Mouse (Mus musculus): Measurements from ENCODE around the gene Fam104a. TPM values are rescaled to one million over a fixed set of nuclear protein-coding genes. Genes with fewer than 3 reads are reported as not detected.

Fam104a gene
- total RNA-seq, 2 experiments from 2014 or later = 28.3 to 31.6 TPM

DNA sequence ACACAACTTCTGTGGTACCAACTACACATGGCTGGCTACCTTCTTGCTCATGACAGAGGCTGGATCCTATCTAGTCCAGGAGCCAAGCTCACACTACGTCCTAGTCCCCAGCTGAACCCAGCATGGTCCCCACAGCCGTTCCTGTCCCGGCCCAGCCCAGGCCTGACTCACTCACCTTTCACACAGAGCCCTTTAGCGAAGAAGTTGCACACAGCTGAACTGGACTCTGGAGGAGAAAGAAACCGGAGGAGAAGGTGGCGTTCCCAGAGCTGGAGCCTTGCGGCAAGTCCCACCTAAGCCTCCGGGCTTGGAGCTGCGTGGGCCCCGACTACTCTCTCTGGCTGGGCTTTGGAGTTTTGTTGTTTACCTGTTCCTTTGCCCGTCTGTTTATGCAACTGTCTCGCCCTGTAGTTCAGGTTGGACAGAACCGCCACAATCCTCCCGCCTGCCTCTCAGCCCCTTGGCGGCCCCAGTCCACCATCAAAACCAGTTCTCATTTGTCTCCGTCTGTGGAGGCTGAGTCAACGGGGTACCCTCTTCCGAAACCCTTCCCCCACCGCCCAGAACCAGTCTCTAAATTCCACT lies 24.8 kb upstream of the Fam104a start:
- intact Hi-C loops (cut with DNase I) = loop anchor here (10.0 kb wide), 1 partner anchor 926 kb away; no protein-coding TSS in a partner anchor
- no peak for DNase-seq (ENCODE audit: low spot score in 2 of 2)

DNA sequence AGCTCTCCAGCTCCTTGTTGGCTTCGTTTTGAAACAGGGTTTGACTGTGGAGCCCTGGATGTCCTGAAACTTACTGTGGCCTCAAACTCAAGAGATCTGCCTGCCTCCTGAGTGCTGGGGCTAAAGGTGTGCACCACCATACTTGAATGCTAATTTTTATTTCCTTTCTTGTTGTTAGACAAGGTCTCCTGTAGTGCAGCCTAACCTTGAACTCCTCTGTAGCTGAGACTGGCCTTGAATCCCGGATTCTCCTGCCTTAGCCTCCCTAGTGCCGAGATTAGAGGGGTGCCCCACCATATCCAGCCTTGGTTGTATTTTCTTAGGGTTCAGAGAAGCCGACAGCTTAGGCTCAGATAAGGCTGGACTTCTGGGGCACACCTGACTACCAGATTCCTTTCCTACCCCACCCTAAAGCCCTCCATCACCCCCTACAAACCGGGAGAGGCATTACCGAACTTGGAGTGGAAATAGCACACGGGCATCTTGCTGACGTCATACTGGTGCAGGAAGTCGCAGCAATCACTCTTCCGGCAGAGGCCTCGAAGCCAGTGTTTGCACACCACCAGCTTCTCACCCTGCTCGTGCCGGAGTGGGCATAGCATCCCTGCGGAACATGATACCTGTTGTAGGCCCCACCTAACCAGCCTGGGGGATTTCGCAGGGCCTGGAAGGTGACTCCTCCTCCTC lies 22.2 kb upstream of the Fam104a start:
- intact Hi-C loops (cut with DNase I) = loop anchor here (10.0 kb wide), 1 partner anchor 929 kb away; no protein-coding TSS in a partner anchor

DNA sequence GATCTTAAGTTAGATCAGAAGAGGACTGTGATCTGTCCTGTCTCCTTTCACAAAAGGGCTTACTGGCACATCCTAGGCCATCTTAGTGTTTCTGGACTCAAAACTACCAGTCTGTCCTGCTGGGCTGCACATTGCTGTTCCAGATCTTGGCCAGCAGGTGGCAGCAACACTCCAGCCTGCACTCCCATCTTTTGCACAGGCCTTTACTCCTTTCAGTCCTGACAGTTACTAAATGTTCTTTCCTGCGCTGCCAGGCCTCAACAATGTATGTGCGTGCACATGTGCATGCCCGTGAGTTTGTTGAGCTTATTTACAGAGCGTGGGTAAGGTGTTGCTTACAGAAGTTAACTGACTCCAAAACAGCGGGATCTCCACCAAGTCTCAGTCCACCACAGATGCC lies 19.8 kb upstream of the Fam104a start:
- intact Hi-C loops (cut with DNase I) = loop anchor here (1.0 to 10.0 kb wide), 3 partner anchors 49 to 931 kb away; partner anchors contain the start of gene Cdc42ep4
- DNase-seq (ENCODE audit: low spot score in 2 of 2) = peak; percentile 74 to 83

More for the DNA sequence above, 22.2 kb upstream of the Fam104a start:
- no peak for DNase-seq (ENCODE audit: low spot score in 2 of 2)

DNA sequence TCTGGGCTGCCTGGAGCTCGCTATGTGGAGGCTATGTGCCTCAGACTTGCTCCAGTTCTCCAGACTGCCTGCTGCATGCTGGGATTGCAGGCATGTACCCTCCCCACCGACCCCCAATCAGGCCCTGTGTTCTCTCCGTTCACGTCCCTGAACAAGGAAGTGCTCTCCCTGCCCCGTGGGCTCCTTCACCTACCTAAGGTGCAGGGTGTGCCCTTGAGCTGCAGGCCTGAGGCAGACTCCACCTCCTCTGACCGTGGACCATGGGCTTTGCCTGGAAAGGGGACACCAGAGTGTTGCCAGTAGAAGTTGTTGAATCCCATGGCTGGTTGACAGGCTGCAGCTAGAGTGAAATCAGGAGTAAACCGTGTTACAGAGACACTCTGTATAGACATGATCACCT lies 15.7 kb upstream of the Fam104a start:
- intact Hi-C loops (cut with DNase I) = loop anchor here (5.0 to 10.0 kb wide), 2 partner anchors 53 to 935 kb away; partner anchors contain the start of gene Cdc42ep4
- no peak for DNase-seq (ENCODE audit: low spot score in 2 of 2)

DNA sequence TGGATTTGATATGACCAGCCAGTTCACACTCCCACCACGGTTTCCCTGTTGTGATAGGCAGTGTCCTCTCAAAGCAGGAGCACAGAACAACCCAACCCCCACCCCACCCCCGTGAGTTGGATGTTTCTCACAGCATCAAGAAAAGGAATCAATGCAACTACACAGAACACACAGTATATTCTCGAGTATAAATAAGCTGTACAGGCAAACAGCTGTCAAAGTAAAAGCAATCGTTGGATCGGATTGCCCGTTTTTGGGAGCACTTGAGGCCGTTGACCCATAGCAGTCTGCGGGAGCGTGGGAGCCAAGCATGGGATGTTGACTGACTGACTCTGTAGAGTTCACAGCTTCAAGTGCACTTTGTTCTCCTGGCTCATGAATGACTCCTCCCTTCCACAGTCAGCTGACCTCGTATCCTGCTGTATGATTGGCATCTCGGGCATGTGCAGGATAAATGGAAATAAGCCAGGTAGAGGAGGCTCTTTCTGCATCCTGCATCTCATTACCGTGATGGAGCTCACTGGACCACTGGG lies 14.1 kb upstream of the Fam104a start:
- no peak for DNase-seq (ENCODE audit: low spot score in 2 of 2)
- intact Hi-C loops (cut with DNase I) = no loop called here

- intact Hi-C loops (cut with DNase I) = no loop called here
- DNase-seq (ENCODE audit: low spot score in 2 of 2) = no peak
These were observed 13.6 kb upstream of the Fam104a start for GRCm38 (mm10) chr11:113697571-113697970.

GRCm38 (mm10) chr11:113691851-113692250 lies 7.9 kb upstream of the Fam104a start:
- intact Hi-C loops (cut with DNase I) = no loop called here
- DNase-seq (ENCODE audit: low spot score in 2 of 2) = no peak

DNA sequence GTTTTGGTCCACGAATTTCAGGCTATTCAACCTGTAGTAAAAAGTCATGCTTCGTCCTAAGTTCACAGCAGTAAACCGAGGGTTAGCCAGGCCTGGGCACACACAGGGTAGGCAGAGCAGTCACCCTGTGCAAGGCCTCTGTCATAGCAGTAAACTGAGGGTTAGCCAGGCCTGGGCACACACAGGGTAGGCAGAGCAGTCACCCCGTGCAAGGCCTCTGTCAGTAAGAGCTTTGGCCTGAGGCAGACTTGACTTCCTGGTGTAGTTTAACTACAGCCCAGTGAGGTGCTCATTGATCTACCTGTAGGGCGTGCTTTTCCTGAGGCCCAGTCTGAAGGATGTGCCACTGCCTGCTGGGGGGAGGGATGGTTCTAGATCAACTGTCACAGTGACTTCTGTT lies 7.4 kb upstream of the Fam104a start:
- no peak for DNase-seq (ENCODE audit: low spot score in 2 of 2)
- intact Hi-C loops (cut with DNase I) = no loop called here

DNA sequence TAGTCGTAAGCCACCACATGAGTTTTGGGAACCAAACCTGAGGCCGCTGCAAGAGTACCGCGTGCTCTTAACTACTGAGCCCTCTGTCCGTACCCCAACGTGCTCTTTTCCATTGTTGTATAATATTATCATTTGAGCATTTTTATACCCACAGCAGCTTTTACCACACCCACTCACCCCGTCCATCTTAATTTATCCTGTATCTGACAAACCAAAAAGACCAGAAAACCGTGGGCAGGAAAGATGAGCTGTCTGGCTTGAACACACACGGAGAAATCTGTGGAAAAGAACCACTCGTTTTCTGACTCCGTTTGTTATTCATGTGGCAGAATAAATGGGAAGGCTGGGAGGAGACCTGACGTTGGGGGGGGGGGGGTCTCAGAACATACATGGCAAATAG lies 6.6 kb upstream of the Fam104a start:
- intact Hi-C loops (cut with DNase I) = no loop called here
- DNase-seq (ENCODE audit: low spot score in 2 of 2) = no peak

GRCm38 (mm10) chr11:113687031-113687430 lies 3.1 kb upstream of the Fam104a start:
- DNase-seq (ENCODE audit: low spot score in 2 of 2) = no peak
- intact Hi-C loops (cut with DNase I) = no loop called here

DNA sequence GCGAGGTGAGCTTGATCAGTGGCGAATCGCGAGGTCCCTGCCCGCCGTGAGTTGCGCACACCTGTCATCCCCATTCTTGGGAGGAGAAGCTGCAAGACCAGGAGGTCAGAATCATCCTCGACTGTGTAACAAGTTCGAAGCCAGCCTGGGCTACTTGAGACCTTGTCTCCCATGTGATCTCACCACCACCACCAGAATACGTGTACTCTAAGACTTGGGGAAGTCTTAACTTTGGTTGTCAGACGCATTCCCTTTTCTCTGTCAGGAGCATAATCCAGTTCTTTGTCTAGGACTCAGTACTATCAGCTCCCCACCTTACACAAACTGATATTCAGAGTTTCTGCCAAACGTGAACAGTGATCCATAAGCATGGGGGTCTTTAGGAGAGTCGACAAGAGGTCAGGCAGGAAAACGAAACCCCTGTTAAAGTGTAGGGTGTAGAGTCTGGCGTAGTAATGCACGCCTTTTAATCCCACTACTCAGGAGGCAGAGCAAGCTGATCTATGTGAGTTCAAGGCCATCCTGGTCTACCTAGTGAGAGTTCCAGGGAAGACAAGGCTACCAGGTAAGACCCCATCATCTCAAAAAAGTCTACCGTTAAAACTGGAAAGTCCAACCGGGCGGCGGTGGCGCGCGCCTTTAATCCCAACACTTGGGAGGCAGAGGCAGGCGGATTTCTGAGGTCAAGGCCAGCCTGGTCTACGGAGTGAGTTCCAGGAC lies 912 bp upstream of the Fam104a start:
- intact Hi-C loops (cut with DNase I) = loop anchor here (2.0 kb wide), 1 partner anchor 36 kb away; the partner anchor contains the start of gene Cog1
- DNase-seq (ENCODE audit: low spot score in 2 of 2) = no peak

DNA sequence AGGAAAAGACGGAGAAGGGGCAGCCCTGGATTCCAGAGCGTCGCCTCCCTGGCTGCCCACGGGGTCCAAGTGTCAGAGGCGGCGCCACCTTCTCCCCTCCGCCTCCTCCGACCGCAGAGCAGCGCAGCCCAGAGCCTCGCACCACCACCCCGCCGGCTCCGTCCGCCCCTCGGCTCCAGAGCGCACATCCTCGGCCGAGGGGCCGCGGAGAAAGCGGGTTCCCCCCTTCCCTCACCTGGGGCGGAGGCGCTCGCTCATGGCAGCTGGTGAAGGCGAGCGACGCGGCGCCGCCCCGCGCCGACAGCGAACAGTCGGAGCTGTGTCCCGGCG lies 363 bp downstream of the Fam104a start:
- DNase-seq (ENCODE audit: low spot score in 2 of 2) = no peak
- intact Hi-C loops (cut with DNase I) = no loop called here

DNA sequence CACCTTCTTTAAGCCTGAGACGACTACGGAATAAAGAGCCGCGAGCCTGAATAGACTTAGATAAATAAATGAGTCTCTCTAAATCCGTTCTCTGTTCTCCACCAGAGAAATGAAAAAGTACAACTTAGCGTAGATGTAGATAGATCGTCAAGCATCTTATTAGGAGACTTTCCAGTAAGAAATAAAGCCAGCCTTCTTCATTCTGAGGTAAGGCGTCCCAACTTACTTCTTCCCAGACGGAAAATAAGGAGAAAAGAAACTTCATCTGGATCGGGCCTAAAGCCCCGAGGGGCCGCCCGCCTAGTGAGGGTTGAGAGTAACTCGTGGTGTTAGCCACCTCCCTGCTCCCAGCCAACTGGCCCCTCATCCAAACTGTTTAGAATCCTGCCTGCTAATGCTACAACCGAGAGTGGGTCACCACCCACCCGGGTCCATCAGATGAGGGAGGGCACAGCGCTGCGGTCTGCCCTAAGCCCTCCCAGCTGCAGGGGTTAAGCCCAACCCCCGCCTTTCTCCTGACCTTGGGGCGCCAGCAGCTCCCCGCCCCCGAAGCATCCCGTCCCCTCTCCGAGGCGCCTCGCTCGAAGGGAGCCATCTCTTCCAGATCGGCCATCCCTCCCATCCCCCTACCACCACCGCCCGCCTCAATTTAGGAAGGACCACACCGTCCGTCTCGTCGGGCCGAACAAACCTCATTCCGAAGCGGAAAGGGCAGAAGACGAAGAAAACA lies 893 bp downstream of the Fam104a start:
- DNase-seq (ENCODE audit: low spot score in 2 of 2) = no peak
- intact Hi-C loops (cut with DNase I) = no loop called here

- no peak for DNase-seq (ENCODE audit: low spot score in 2 of 2)
- intact Hi-C loops (cut with DNase I) = no loop called here
These were observed 2.0 kb downstream of the Fam104a start for GRCm38 (mm10) chr11:113681979-113682378.

DNA sequence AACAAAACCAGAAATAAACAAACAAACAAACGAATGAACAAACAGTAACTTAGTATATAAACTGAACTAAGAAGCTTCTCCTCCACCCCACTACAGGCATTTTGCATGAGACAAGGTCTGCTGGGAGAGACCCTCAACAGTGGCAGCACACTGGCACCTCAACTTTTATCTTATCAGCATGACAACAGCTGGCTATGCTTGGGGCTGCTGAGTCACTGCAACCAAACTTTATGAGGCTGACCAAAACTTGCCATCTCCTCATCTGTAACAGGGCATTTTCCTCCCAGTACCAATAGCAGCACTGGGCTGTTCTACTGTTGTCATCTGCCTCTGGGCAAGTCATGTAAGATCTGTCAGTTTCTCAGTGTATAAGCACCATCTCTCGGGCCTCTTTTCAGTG lies 3.0 kb downstream of the Fam104a start:
- no peak for DNase-seq (ENCODE audit: low spot score in 2 of 2)
- intact Hi-C loops (cut with DNase I) = no loop called here

- intact Hi-C loops (cut with DNase I) = no loop called here
- no peak for DNase-seq (ENCODE audit: low spot score in 2 of 2)
These were observed 5.6 kb downstream of the Fam104a start for GRCm38 (mm10) chr11:113678373-113678772.

GRCm38 (mm10) chr11:113677378-113677777 lies 6.6 kb downstream of the Fam104a start:
- no peak for DNase-seq (ENCODE audit: low spot score in 2 of 2)
- intact Hi-C loops (cut with DNase I) = no loop called here

- DNase-seq (ENCODE audit: low spot score in 2 of 2) = no peak
- intact Hi-C loops (cut with DNase I) = no loop called here
These were observed 7.1 kb downstream of the Fam104a start for GRCm38 (mm10) chr11:113676847-113677246.

- intact Hi-C loops (cut with DNase I) = no loop called here
- DNase-seq (ENCODE audit: low spot score in 2 of 2) = no peak
These were observed 9.4 kb downstream of the Fam104a start for GRCm38 (mm10) chr11:113674595-113674994.

- intact Hi-C loops (cut with DNase I) = no loop called here
- no peak for DNase-seq (ENCODE audit: low spot score in 2 of 2)
These were observed 10.3 kb downstream of the Fam104a start for GRCm38 (mm10) chr11:113673614-113674013.
